Mouse (Mus musculus): Measurements from ENCODE around the gene Susd2. TPM values are rescaled to one million over a fixed set of nuclear protein-coding genes. Genes with fewer than 3 reads are reported as not detected.

Susd2 gene
- total RNA-seq, 2 experiments from 2014 or later: 1.3 to 1.8 TPM

GRCm38 (mm10) chr10:75654053-75654452 lies 10.2 kb upstream of the Susd2 start:
- no peak for DNase-seq

GRCm38 (mm10) chr10:75651381-75652068 lies 7.7 kb upstream of the Susd2 start:
- DNase-seq: no peak

GRCm38 (mm10) chr10:75650306-75650902 lies 6.6 kb upstream of the Susd2 start:
- no peak for DNase-seq

- no peak for DNase-seq
These were observed 5.7 kb upstream of the Susd2 start for GRCm38 (mm10) chr10:75649406-75649995.

GRCm38 (mm10) chr10:75649001-75649400 lies 5.2 kb upstream of the Susd2 start:
- DNase-seq: no peak

- DNase-seq: no peak
These were observed 4.3 kb upstream of the Susd2 start for GRCm38 (mm10) chr10:75648091-75648490.

GRCm38 (mm10) chr10:75647362-75647761 lies 3.6 kb upstream of the Susd2 start:
- peak; percentile 63 for DNase-seq

GRCm38 (mm10) chr10:75646406-75646805 lies 2.6 kb upstream of the Susd2 start:
- no peak for DNase-seq

GRCm38 (mm10) chr10:75645616-75646015 lies 1.8 kb upstream of the Susd2 start:
- no peak for DNase-seq

- DNase-seq: no peak
These were observed 917 bp downstream of the Susd2 start for GRCm38 (mm10) chr10:75642891-75643290.

GRCm38 (mm10) chr10:75642436-75642835 lies 1.4 kb downstream of the Susd2 start:
- no peak for DNase-seq

GRCm38 (mm10) chr10:75641721-75642222 lies 2.0 kb downstream of the Susd2 start:
- DNase-seq: no peak

- DNase-seq: no peak
These were observed 6.1 kb downstream of the Susd2 start for GRCm38 (mm10) chr10:75637711-75638110.

GRCm38 (mm10) chr10:75636084-75636786 lies 7.6 kb downstream of the Susd2 start:
- no peak for DNase-seq

- peak; percentile 74 for DNase-seq
These were observed 8.1 kb downstream of the Susd2 start for GRCm38 (mm10) chr10:75635693-75636055.

GRCm38 (mm10) chr10:75635019-75635692 lies 8.7 kb downstream of the Susd2 start:
- DNase-seq: no peak

GRCm38 (mm10) chr10:75634610-75635009 lies 9.2 kb downstream of the Susd2 start:
- DNase-seq: no peak

GRCm38 (mm10) chr10:75633576-75634139 lies 10.2 kb downstream of the Susd2 start:
- no peak for DNase-seq

GRCm38 (mm10) chr10:75633048-75633447 lies 10.8 kb downstream of the Susd2 start:
- peak; percentile 65 for DNase-seq

- peak; percentile 87 for DNase-seq
These were observed 11.2 kb downstream of the Susd2 start for GRCm38 (mm10) chr10:75632633-75633032.

GRCm38 (mm10) chr10:75627490-75627889 lies 16.3 kb downstream of the Susd2 start:
- DNase-seq: peak; percentile 62

- DNase-seq: no peak
These were observed 16.8 kb downstream of the Susd2 start for GRCm38 (mm10) chr10:75626991-75627390.
